Mouse (Mus musculus) macrophage (primary cell): ENCODE results near the gene Cd2. TPM values are rescaled to one million over a fixed set of nuclear protein-coding genes. Genes with fewer than 3 reads are reported as not detected.
A peak's percentile ranks its signal among the peaks of the same experiment; 100 is the strongest.

Source experiments
- H3K27ac ChIP-seq: fragments of 350-480 bp; formaldehyde crosslinking; 2 replicates; pipeline ENCODE4 v1.9.0; 2021
- H3K36me3 ChIP-seq: fragments of 350-480 bp; formaldehyde crosslinking; 2 replicates; pipeline ENCODE4 v1.9.0; 2021; ENCODE audit errors: inconsistent target
- H3K4me3 ChIP-seq: fragments of 350-480 bp; formaldehyde crosslinking; 2 replicates; pipeline ENCODE4 v1.9.0; 2021; ENCODE audit errors: inconsistent target
- H3K79me2 ChIP-seq: fragments of 350-480 bp; formaldehyde crosslinking; 2 replicates; pipeline ENCODE4 v1.9.0; 2021; ENCODE audit errors: inconsistent target
- WGBS: methylation state at CpG from one replicate; pipeline ENCODE4 v1.1.7; 2026; ENCODE audit warnings: inconsistent platforms; ENCODE audit not compliant: missing documents; 5-methylcytosine and 5-hydroxymethylcytosine counted together
- polyA plus RNA-seq: library from polyadenylated mRNA; stranded (reverse); fragments of 250-400 nt; gene quantifications from 3 replicates; pipeline ENCODE4 v1.2.4, GENCODE M21; 2018; ENCODE audit warnings: inconsistent platforms

The Cd2 gene
- polyA plus RNA-seq, 1 experiment from 2014 or later: 0.59 TPM

DNA sequence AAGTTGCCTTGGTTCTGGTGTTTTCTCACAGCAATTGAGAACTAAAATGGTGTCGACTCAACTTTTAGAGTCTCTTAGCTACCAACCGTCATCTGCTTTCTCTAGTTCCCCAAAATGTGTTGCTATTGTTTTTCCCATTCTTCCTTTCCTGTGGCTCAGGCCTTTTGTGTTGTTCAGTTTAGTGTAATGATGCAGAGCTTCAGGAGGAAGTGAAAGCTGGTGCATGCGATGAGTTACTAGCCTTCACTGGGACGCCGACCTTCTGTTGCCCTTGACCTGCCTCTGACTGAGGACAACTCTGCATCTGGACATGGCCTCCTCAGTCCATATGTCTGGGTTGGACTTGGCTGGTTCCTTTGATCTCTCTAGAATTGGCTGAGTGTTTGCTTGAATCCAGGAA lies 16.9 kb downstream of the Cd2 start:
- Histone ChIP-seq H3K4me3 (no peak overlapping the region), H3K36me3 (no peaks in the 10 kb centered on the region), H3K27ac (0 out of 2 replicates have a peak overlapping the region, but pooled peaks have one; percentile 7), H3K79me2 (no peaks in the 10 kb centered on the region)
- WGBS: 7% methylated on average over 5 of the region's 5 CpGs

DNA sequence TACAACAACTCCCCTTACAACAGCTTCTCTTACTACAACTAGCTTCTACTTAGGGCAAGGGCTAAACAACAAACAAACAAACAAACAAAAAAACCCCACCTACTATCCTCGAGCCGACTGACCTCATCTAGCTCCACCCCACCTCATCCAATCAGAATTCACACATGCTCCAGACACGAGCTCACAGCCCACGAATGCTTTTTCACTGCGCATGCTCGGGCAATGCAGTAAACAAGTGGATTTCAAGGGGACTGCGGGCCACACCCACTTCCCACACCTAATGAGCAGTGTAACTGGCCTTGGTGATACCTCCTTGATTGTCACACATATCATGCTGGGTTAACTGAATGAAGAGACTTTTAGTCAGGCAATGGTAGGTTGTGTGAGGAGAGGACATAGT lies 19.4 kb downstream of the Cd2 start:
- no peaks in the 10 kb centered on the region for H3K36me3 ChIP-seq
- WGBS: 97% methylated on average over 7 of the region's 7 CpGs
- no peak overlapping the region for H3K4me3 ChIP-seq
- no peaks in the 10 kb centered on the region for H3K79me2 ChIP-seq
- no peak overlapping the region for H3K27ac ChIP-seq

DNA sequence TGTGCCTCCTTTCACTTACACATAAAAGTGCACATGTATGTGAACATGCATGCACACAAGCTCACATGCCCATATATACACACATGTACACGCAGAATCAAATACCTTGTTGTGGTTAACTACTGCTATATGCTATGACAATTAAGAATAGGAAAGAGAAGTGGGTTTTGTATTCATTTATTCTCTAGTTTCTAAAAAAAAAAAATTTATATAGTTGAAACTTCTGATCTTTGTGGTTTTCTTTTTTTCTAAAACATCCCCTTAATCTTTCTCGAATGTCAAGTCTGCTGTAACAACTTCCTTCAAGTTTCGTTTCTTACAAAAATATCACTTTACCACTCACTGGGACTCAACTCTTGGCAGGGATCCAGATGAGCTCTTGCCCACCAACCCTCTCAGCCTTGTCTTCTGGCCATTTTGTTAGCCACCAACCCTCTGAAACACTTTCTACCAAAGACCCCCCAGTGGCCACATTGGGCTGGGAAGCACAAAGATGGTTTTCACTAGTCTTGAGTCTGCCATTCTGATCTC lies 22.1 kb downstream of the Cd2 start:
- Histone ChIP-seq H3K79me2 (no peaks in the 10 kb centered on the region), H3K36me3 (no peaks in the 10 kb centered on the region), H3K4me3 (no peak overlapping the region), H3K27ac (no peak overlapping the region)
- WGBS: 4% methylated on average over 3 of the region's 3 CpGs

DNA sequence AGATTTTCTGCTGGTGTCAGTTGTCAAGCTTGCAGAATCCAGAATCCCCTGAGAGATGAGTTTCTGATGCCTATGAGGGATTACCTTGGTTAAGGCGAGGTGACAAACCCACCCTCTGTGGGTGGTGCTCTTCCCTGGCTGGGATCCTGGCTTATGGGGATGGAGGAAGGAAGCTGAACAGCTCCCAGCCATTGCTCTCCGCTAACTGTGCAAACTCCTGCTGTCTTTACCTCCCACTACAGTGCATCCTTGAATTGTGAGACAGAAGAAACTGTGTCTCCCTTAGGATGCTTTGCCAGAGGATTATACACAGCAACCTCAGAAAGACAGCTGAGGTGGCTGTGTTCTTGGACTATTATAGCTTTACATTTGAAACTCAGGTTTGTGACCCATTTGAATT lies 28.8 kb downstream of the Cd2 start:
- Histone ChIP-seq H3K4me3 (no peak overlapping the region), H3K79me2 (no peaks in the 10 kb centered on the region), H3K27ac (no peak overlapping the region), H3K36me3 (no peaks in the 10 kb centered on the region)
- 87% methylated on average over 2 of the region's 2 CpGs for WGBS

DNA sequence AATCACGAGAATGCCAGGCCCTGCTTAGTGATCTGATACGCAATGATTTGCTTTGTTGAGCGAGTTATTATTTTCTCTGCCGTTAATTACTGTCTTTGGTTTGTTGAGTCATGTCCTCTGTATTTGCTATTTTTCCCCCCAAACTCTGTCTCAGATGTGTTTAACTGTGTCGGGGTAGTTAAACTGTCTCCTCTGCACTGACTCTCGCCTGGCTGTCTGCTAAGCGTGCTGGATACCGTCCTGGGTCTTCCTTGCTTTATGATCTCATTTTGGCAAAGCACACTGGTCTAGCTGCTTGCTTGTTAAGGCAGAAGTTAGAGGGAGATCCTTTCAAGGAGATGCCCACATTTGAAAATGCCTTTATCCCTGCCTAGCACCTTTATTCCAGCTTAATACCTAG lies 31.6 kb downstream of the Cd2 start:
- no peaks in the 10 kb centered on the region for H3K36me3 ChIP-seq
- H3K27ac ChIP-seq: no peak overlapping the region
- H3K4me3 ChIP-seq: no peak overlapping the region
- no peaks in the 10 kb centered on the region for H3K79me2 ChIP-seq
- WGBS: 94% methylated on average over 8 of the region's 8 CpGs

DNA sequence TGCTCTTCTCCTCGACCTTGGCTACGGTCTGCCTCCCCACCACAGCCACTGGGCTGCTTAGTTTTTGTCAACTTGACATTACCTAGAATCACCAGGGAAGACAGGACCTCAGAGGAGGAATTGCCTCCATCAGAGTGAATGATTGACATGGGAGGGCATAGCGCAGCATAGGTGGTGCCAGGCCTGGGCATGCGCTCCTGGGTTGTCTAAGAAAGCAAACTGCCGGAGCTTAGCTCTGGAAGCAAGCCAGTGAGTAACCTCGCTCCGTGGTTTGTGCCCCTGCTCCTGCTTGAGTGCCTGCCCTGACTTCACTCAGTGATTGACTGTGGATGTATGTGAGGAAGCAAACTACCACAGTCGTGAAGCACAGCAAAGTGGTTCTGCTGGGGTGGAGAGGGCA lies 35.6 kb downstream of the Cd2 start:
- Histone ChIP-seq H3K4me3 (no peak overlapping the region), H3K36me3 (no peaks in the 10 kb centered on the region), H3K27ac (no peak overlapping the region), H3K79me2 (no peaks in the 10 kb centered on the region)
- 55% methylated on average over 8 of the region's 8 CpGs for whole genome bisulfite sequencing

DNA sequence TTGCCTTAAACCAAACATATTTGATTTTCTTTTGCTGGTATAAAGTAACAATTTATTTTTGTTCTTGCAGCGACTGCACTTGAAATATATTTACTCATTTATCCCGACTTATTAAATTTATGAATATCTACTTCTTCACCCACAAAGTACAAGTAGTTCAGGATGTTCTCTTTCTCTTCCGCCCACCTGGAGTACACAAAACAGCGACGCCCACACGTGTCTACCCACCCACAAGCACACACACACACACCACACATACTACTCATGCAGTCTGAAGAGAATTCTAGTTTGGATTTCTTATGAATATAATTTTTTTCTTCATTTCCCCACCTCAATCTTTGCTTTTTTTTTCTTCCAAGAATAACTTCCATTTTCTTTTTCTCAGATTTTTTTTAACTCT lies 37.9 kb downstream of the Cd2 start:
- no peak overlapping the region for H3K4me3 ChIP-seq
- WGBS: 97% methylated on average over 6 of the region's 6 CpGs
- H3K79me2 ChIP-seq: no peaks in the 10 kb centered on the region
- no peak overlapping the region for H3K27ac ChIP-seq
- H3K36me3 ChIP-seq: no peaks in the 10 kb centered on the region

DNA sequence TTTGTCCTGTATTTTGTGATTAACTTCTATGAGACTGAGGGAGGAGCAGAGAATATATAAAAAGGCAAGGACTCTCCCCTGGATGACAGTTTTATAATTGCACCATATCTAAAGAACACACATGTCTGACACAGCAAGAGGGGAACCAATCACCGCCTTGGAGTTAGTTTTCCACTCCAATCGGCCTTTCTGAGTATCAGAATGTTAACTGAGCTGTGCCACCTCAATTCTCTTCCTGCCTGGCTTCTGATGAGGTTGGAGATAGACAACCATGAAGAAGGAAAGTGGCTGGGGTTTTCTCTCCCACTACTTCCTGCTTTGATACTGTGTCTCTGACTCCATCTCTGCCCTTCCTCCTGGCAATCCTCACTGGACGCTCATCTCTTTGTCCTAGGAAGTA lies 42.5 kb downstream of the Cd2 start:
- Histone ChIP-seq H3K4me3 (no peak overlapping the region), H3K27ac (no peak overlapping the region), H3K36me3 (no peaks in the 10 kb centered on the region), H3K79me2 (no peaks in the 10 kb centered on the region)
- 73% methylated on average over 3 of the region's 3 CpGs for WGBS

DNA sequence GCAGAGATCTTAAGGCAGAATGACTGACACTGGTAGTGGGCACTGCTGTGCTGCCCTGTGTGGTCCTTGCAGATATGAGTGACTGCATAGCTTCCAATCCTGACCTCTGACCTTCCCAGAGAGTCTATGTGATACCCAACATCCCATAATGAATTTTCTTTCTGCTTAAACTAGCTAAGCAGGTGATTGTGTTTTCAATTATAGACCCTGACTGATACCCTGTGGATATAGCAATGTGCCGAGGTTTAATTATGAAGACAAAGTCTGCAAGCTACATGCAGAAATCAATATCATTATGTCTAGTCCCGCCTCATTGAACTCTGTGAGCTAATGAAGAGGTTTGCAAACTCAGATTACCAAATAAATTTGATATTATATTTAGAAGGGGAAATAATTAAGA lies 44.7 kb downstream of the Cd2 start:
- H3K79me2 ChIP-seq: no peaks in the 10 kb centered on the region
- no peaks in the 10 kb centered on the region for H3K36me3 ChIP-seq
- 95% methylated on average over 2 of the region's 2 CpGs for WGBS
- H3K27ac ChIP-seq: no peak overlapping the region
- H3K4me3 ChIP-seq: no peak overlapping the region

DNA sequence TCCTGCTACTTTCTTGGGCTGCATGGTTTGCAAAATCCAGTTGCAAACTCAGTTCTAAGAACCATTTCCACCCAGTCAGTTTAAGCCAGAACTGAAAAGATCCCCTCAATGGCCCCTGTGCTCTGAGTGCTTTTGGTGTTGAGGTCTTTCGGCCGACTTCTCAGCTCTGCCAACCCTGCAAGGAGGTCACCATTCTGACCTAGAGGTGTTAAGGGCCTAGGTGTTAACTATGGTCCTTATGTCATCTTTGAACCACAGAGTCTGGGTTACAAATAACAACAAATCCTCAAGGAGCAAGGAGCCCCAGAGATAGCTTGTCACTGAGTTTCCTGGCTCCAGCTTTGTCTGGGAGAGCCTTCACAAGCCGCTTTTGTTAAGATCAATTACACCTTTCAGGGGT lies 45.9 kb downstream of the Cd2 start:
- Histone ChIP-seq H3K4me3 (no peak overlapping the region), H3K27ac (no peak overlapping the region), H3K79me2 (no peaks in the 10 kb centered on the region), H3K36me3 (no peaks in the 10 kb centered on the region)
- WGBS: 90% methylated on average over 3 of the region's 3 CpGs

DNA sequence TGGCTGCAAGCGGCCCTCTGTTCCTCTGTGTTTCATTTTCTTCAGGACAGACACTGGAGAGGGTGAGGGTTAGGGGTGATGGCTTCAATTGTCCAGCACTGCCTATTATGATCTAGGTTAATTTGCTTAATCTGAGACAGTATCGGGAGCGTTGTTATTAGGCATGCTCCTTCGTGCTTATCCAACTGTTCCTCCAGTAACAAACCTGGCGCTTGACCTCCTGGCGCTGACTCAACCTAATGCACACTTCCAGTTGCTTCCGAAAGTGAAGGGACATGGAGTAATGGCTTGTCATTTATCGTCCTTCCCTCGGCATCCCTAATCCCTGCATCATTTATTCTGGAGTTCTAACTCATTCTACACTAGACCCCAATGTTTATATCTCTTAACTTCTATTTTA lies 46.9 kb downstream of the Cd2 start:
- H3K4me3 ChIP-seq: no peak overlapping the region
- no peaks in the 10 kb centered on the region for H3K79me2 ChIP-seq
- H3K36me3 ChIP-seq: no peaks in the 10 kb centered on the region
- no peak overlapping the region for H3K27ac ChIP-seq
- WGBS: 94% methylated on average over 9 of the region's 9 CpGs

DNA sequence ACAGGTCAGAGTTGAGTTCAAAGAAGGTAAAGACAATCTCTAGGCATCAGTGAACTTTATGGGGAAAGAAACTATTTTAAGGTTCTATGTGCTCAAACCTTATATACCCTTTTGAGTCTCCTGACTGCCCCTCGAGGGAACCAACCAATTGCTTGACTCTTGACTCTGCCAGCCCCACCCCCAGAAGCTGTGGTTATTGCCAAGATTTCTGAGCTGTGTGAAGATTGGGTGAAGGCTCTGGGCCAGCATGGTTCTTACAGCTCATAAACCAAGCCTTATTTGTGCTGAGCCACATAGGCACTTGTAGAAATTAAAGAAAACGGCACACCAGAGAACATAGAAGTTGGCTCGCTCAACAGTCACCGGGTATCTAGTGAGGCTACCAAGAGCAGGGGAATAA lies 48.5 kb downstream of the Cd2 start:
- H3K4me3 ChIP-seq: no peak overlapping the region
- no peak overlapping the region for H3K27ac ChIP-seq
- no peaks in the 10 kb centered on the region for H3K79me2 ChIP-seq
- 91% methylated on average over 4 of the region's 4 CpGs for whole genome bisulfite sequencing
- H3K36me3 ChIP-seq: no peaks in the 10 kb centered on the region

DNA sequence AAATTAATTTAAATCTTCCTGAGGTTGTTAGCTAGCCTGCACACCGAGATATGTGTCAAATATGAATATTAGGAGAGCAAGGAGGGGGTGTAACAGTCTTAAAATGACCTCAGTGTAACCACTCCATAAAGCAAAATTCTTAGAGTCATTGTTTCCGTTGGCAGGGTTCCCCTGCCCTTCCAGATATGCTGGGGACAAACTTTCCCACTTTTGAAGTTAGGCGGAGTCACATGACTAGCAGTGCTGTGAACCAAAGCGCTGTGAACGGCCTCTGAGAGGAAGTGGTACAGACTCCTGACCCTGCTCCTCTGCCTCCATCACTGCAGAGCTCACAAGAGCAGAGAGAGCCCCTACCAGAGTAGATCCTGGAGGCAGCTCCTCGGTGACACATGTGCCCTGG lies 49.0 kb downstream of the Cd2 start:
- Histone ChIP-seq H3K27ac (no peak overlapping the region), H3K79me2 (no peaks in the 10 kb centered on the region), H3K36me3 (no peaks in the 10 kb centered on the region), H3K4me3 (no peak overlapping the region)
- WGBS: 76% methylated on average over 6 of the region's 6 CpGs

DNA sequence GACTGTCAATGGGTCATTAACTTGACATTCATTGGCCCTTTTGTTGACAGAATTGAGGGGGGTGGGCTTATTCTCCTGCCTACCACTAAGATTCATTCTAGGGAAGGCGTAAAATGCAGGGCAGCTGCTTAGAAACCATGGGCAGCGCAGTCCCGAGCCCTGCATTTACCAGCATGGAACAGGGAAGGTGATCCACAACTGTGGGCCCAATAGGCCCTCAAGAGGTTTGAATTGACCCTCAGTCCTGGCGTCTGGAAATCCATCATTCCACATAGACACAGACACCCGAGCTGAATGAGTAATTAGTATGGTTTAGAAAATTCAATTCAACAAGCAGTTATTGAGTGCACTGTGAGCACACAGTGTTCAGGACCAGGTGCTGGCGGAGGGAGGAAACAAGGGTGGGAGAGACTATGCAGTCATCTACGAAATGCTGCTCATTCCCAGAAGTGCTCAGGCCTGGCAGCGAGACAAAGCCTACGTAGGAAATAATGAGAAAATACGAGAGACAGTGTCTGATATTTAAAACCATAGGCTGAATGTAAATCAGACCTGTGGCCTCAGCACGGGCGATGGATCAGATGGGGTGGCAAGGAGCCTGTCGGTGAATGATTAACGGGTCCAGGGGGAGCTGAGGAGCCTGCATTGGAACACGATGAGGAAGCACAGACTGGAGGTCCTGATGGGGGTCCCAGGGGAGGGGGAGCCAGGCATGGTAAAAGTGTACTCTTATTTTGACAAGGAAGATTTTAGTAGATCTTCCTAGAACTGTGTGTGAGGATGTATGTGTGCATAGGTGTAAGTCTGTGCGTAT lies 50.5 kb downstream of the Cd2 start:
- no peak overlapping the region for H3K4me3 ChIP-seq
- no peak overlapping the region for H3K27ac ChIP-seq
- 88% methylated on average over 16 of the region's 16 CpGs for WGBS
- H3K79me2 ChIP-seq: no peaks in the 10 kb centered on the region
- H3K36me3 ChIP-seq: no peaks in the 10 kb centered on the region

DNA sequence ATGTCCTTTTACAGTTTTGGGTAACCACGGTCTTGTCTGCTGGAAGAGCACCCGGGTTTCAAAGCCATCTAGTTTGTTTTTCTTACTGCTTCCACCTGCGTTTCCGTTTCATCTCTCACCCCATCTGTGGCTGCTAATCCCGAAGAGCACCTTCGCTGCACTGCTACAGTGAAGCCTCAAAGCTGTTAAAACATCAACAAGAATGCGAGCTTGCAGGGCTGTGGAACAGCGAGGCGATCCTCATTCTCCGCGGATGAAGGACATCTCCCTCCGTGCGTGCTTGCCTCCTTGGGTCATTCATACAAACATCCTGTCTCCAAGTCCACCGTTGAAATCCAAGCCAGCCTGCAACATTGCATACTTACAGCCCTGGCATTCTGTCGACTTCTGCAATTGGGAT lies 51.5 kb downstream of the Cd2 start:
- Histone ChIP-seq H3K4me3 (no peak overlapping the region), H3K27ac (no peak overlapping the region), H3K79me2 (no peaks in the 10 kb centered on the region), H3K36me3 (no peaks in the 10 kb centered on the region)
- WGBS: 36% methylated on average over 15 of the region's 15 CpGs

DNA sequence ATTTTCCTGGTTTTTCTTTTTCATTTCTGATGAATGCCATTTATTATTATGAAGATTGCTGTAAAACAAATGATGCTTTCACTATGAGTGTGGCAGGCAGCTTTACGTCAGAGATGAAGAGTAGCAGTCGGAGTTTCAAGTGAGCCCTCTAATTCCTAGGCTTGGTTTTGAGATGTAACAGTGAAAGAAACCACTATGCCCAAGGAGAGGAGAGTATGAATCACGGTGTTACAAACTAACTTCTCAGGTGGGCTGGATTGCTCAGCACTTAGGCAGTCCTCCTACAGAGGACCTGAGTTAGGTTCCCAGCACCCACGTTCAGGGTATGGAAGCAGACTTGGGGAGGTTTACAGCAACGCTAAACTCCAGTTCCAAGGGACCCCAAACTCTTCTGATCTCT lies 52.4 kb downstream of the Cd2 start:
- H3K36me3 ChIP-seq: no peaks in the 10 kb centered on the region
- H3K4me3 ChIP-seq: no peak overlapping the region
- H3K27ac ChIP-seq: no peak overlapping the region
- 93% methylated on average over 5 of the region's 5 CpGs for WGBS
- no peaks in the 10 kb centered on the region for H3K79me2 ChIP-seq
